Mouse (Mus musculus) stomach, postnatal 0 days (tissue): ENCODE measurements around the gene Rhox8. TPM values are rescaled to one million over a fixed set of nuclear protein-coding genes. Genes with fewer than 3 reads are reported as not detected.
"Not testable (repeated sequence)": the region's sequence is repeated elsewhere in the genome, so short reads cannot be mapped to it uniquely, and the experiment has no call there.

ENCODE experiments used
- ATAC-seq: fragments of 200-750 bp; cut with Nextera tagmentation; 2 replicates; pipeline ENCODE4 v1.8.0; 2017; ENCODE audit not compliant: low FRiP score, low TSS enrichment
- DNase-seq: peaks from one replicate; pipeline ENCODE4 v3.0.0-alpha.2; 2016; ENCODE audit warnings: low spot score
- H3K27ac ChIP-seq: fragments of 300-500 bp; sonication (generic); replicated peaks from 2 replicates; pipeline ENCODE4 v1.5.1; 2014; ENCODE audit warnings: mild to moderate bottlenecking, control low read depth
- H3K27me3 ChIP-seq: fragments of 300-500 bp; sonication (generic); 2 replicates; pipeline ENCODE4 v1.6.1; 2014; ENCODE audit warnings: low read length; ENCODE audit not compliant: control insufficient read depth, insufficient read depth
- H3K36me3 ChIP-seq: fragments of 300-500 bp; sonication (generic); 2 replicates; pipeline ENCODE4 v1.6.1; 2014; ENCODE audit warnings: low read length, mixed read lengths; ENCODE audit not compliant: control insufficient read depth, insufficient read depth
- H3K4me1 ChIP-seq: fragments of 300-500 bp; sonication (generic); replicated peaks from 2 replicates; pipeline ENCODE4 v1.6.1; 2014; ENCODE audit warnings: antibody characterized with exemption; ENCODE audit not compliant: control insufficient read depth, insufficient read depth
- H3K4me2 ChIP-seq: fragments of 300-500 bp; sonication (generic); replicated peaks from 2 replicates; pipeline ENCODE4 v1.6.1; 2014; ENCODE audit warnings: low read depth, mild to moderate bottlenecking, control low read depth, moderate library complexity
- H3K4me3 ChIP-seq: fragments of 300-500 bp; sonication (generic); 2 replicates; pipeline ENCODE4 v1.5.1; 2014; ENCODE audit warnings: low read depth, low read length, control low read depth
- H3K9ac ChIP-seq: fragments of 300-500 bp; sonication (generic); 2 replicates; pipeline ENCODE4 v1.6.1; 2014; ENCODE audit warnings: mild to moderate bottlenecking, low read length, control low read depth, mixed read lengths
- H3K9me3 ChIP-seq: fragments of 300-500 bp; sonication (generic); 2 replicates; pipeline ENCODE4 v1.6.1; 2016; ENCODE audit warnings: low read length; ENCODE audit not compliant: control insufficient read depth
- CTCF ChIP-seq: IDR thresholded peaks from 2 replicates; pipeline ENCODE4 v1.5.1; 2016; ENCODE audit warnings: antibody characterized with exemption, low read depth, mild to moderate bottlenecking, moderate library complexity
- EP300 ChIP-seq: optimal IDR thresholded peaks from 2 replicates; pipeline ENCODE3; 2016; ENCODE audit warnings: antibody characterized with exemption
- WGBS: fragments of 180-500 bp; shearing (Covaris S2); extraction: QIAGEN DNeasy Blood & Tissue Kit; methylation state at CpG from one replicate; pipeline ENCODE4 v1.1.7; 2014; 5-methylcytosine and 5-hydroxymethylcytosine counted together
- polyA plus RNA-seq: library from polyadenylated mRNA; unstranded; fragments of >200 nt; fragmentation: Nextera tagmentation; extraction: Ambion mirVana; gene quantifications from 2 replicates; pipeline ENCODE4 v1.2.1, GENCODE M21; 2015

Gene Rhox8
- 0.11 TPM in 1 of 2 replicates, not detected in the other for polyA plus RNA-seq

DNA sequence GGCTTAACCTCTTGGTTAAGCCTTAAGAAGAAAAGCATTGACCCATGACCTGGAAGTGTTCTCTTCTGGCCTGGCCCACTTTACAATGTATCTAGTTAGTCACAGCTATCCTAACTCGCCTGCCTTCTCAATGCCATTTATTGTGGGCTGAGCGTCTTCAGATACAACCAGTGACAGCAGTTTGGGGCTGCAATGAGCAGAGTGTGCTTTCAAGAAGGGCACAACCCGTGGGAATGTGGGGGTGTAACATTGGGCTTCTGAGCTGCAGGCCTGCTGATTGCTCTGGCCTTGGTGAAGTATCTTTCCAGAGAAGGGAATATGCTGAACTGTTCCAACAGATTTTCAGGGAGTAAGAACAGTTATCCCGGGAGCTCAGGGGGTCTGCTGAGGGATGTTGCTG lies at the start of gene Rhox8:
Gene Rhox8 (minus strand): TSS at position 101 of the 400 bp plus-strand sequence.
- WGBS: 79% methylated on average over 4 of the region's 4 CpGs
- Histone ChIP-seq H3K36me3 (no peaks in the 10 kb centered on the region), H3K9ac (no peak within 1 kb of the TSS), H3K4me2 (no peak within 1 kb of the TSS), H3K4me3 (no peak within 1 kb of the TSS), H3K4me1 (no peaks in the 10 kb centered on the region), H3K27me3 (no peaks in the 10 kb centered on the region), H3K9me3 (no peaks in the 10 kb centered on the region), H3K27ac (no peak within 1 kb of the TSS)
- no peak for ATAC-seq
- TF ChIP-seq CTCF: no peak
- TF ChIP-seq EP300: no peak
- DNase-seq: no peak

DNA sequence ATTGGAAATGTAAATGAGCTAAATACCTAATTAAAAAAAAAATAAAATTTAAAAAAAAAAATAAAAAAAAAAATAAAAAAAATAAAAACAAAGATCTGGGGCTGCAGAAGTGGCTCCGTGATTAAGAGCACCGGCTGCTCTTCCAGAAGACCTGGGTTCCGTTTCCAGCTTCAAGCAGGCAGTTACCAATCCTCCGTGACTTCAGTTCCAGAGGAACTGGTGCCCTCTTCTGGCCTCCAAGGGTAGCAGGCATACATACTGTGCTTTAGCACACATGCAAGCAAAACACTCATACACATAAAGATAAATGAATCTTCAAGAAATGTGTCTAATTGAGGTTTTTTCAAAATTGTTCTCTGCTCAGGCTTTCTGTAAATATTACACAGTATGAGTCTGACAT lies 37.6 kb upstream of the Rhox8 start:
- no peak overlapping the region for H3K27ac ChIP-seq
- no peak for DNase-seq
- no peaks in the 10 kb centered on the region for H3K9me3 ChIP-seq
- no peak overlapping the region for H3K9ac ChIP-seq
- H3K4me2 ChIP-seq: no peak overlapping the region
- no peaks in the 10 kb centered on the region for H3K27me3 ChIP-seq
- no peaks in the 10 kb centered on the region for H3K4me1 ChIP-seq
- H3K4me3 ChIP-seq: no peak overlapping the region
- no peak for TF ChIP-seq EP300
- peak; percentile 31; the same call in 1 of the 2 replicates for TF ChIP-seq CTCF
- WGBS: 73% methylated on average over 4 of the region's 4 CpGs
- no peaks in the 10 kb centered on the region for H3K36me3 ChIP-seq
- ATAC-seq: no peak

DNA sequence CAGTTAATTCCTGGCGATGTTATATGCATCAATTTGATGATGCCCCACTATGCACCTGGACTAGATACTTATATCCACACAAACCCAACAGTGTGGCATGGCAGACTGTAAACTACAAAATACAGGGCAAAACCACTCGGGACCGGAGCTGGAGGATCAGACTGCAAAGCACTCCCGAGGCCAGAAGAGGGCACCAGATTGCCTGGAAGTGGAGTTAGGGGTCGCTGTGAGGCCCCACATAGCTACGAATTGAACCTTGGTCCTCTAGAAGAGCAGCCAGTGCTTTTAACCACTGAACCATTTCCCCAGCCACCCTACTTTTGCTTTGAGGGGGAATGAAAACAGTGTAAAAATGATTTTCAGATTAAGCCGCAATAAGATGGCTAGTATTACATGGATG lies 29.8 kb upstream of the Rhox8 start:
- no peak for DNase-seq
- no peak for ATAC-seq
- 52% methylated on average over 7 of the region's 7 CpGs for WGBS
- no peaks in the 10 kb centered on the region for H3K36me3 ChIP-seq
- no peak for TF ChIP-seq EP300
- peak; percentile 39; the same call in 1 of the 2 replicates for TF ChIP-seq CTCF
- H3K4me2 ChIP-seq: no peak overlapping the region
- no peaks in the 10 kb centered on the region for H3K4me1 ChIP-seq
- H3K9me3 ChIP-seq: no peaks in the 10 kb centered on the region
- H3K4me3 ChIP-seq: no peak overlapping the region
- H3K27me3 ChIP-seq: no peaks in the 10 kb centered on the region
- H3K9ac ChIP-seq: no peak overlapping the region
- H3K27ac ChIP-seq: no peak overlapping the region

DNA sequence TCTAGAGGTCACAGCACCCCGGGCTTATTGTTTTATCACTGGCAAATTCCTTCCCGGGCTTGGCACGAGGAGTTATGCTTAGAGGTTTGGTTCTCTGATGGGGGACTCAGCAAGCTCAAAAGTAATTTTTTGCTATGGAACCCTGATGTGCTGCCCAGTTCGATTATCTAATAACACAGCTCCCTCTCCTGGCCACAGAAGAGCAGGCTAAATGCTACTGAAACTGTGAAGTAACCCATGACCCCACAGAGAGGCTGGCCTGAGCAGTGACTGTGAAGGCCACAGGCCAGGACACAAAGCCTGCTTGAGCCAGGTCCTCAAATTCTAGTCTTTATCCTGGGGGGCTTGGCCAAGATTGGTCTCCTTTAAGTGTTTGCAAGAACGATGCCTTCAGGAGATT lies 25.0 kb upstream of the Rhox8 start:
- H3K4me2 ChIP-seq: no peak overlapping the region
- DNase-seq (no peak), ATAC-seq (no peak)
- no peaks in the 10 kb centered on the region for H3K27me3 ChIP-seq
- no peaks in the 10 kb centered on the region for H3K4me1 ChIP-seq
- H3K27ac ChIP-seq: no peak overlapping the region
- peak; percentile 48 for TF ChIP-seq CTCF
- TF ChIP-seq EP300: no peak
- H3K9me3 ChIP-seq: no peaks in the 10 kb centered on the region
- no peak overlapping the region for H3K4me3 ChIP-seq
- H3K9ac ChIP-seq: no peak overlapping the region
- WGBS: 63% methylated on average over 5 of the region's 5 CpGs
- no peaks in the 10 kb centered on the region for H3K36me3 ChIP-seq

DNA sequence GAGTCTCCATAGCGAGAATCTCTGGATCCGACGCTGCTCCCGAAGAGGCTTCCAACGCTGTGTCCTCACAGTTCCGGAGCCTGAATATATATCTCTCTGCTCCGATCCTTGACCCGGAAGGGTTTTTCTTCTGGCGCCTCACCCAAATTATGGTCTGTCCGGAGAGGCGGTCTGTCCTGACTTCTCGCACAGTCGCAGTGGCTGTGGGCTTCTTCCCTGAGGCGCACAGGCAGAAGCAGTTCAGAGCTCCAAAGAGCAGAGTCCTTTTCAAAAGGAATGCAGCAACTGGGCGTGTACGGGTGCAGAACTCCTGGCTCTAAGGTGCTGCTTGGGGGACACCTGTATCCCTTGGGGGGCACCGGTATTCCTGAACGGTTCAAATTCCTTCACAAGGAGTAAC lies 22.9 kb upstream of the Rhox8 start, which contains the start of gene Rhox9:
Gene Rhox9 (minus strand): TSS at position 101 of the 400 bp plus-strand sequence.
- not testable (repeated sequence) for H3K9me3 ChIP-seq, H3K4me3 ChIP-seq, H3K4me2 ChIP-seq, H3K4me1 ChIP-seq, ATAC-seq, H3K36me3 ChIP-seq, H3K9ac ChIP-seq, DNase-seq, H3K27ac ChIP-seq, H3K27me3 ChIP-seq
- 97% methylated on average over 9 of the region's 18 CpGs for WGBS

DNA sequence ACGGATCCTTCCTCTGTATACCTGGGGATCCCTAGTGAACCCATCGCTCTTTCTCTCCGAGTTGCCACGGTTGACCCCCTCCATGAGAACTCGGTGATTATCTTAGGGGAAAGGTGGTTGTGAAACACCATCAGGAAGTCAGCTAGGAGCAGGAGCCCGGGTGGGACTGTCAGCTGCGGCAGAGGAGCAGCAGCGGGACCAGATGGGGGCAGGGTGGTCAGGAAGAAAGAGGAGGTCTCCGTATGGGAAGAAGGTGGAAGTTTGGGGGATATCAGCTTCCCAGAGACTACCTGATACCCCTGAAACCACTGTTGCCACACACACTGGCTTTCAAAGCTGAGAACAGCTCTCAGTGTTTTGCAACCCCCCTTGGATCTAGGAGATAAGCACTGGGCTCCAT lies 18.4 kb upstream of the Rhox8 start, which contains the start of gene Rhox7b:
Gene Rhox7b (minus strand): TSS at position 101 of the 400 bp plus-strand sequence.
- H3K9ac ChIP-seq, ATAC-seq, H3K4me2 ChIP-seq, DNase-seq, H3K36me3 ChIP-seq, H3K27me3 ChIP-seq, H3K9me3 ChIP-seq, H3K4me3 ChIP-seq, H3K27ac ChIP-seq, H3K4me1 ChIP-seq: not testable (repeated sequence)
- whole genome bisulfite sequencing: 73% methylated on average over 9 of the region's 9 CpGs
